Mouse (Mus musculus) spleen, embryonic (tissue): ENCODE data around the gene Gm20449.
"Not testable (repeated sequence)": the region's sequence is repeated elsewhere in the genome, so short reads cannot be mapped to it uniquely, and the experiment has no call there.

Experiments
- CTCF ChIA-PET: fragments of 350-600 bp; sonication (Branson Sonifier 250); formaldehyde crosslinking; loops from one replicate; lab custom pipeline; 2022; lab: Charles Lee

Gm20449 gene

GRCm38 (mm10) chr7:41499389-41500049 lies at the start of gene Gm20449, which contains the start of gene AW146154:
Gene Gm20449, minus strand, starts transcription at chr7:41499417.
Gene AW146154, minus strand, starts transcription at chr7:41499890.
- CTCF ChIA-PET: interaction anchor here (0.5 kb wide), 1 partner anchor 567 kb away, joined by 3 read pairs; no protein-coding TSS in a partner anchor

- CTCF ChIA-PET: no interaction called here
These were observed 13.5 kb upstream of the Gm20449 start for GRCm38 (mm10) chr7:41512672-41513071.

GRCm38 (mm10) chr7:41512207-41512606 lies 13.0 kb upstream of the Gm20449 start:
- CTCF ChIA-PET: no interaction called here

DNA sequence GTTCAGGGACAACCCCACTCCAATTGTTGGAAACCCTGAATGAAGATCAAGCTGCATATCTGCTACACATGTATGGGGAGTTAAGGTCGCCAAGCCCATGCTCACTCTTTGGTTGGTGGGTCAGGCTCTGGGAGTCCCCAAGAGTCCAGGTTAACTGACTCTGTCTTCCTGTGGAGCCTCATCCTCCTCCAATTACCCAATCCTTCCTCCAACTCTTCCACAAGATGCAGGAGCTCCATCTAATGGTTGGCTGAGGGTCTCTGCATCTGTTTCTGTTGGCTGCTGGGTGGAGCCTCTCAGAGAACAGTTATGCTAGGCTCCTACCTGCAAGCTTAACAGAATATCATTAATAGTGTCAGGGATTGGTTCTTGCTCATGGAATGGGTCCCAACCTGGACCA lies 3.2 kb upstream of the Gm20449 start:
- CTCF ChIA-PET: no interaction called here

DNA sequence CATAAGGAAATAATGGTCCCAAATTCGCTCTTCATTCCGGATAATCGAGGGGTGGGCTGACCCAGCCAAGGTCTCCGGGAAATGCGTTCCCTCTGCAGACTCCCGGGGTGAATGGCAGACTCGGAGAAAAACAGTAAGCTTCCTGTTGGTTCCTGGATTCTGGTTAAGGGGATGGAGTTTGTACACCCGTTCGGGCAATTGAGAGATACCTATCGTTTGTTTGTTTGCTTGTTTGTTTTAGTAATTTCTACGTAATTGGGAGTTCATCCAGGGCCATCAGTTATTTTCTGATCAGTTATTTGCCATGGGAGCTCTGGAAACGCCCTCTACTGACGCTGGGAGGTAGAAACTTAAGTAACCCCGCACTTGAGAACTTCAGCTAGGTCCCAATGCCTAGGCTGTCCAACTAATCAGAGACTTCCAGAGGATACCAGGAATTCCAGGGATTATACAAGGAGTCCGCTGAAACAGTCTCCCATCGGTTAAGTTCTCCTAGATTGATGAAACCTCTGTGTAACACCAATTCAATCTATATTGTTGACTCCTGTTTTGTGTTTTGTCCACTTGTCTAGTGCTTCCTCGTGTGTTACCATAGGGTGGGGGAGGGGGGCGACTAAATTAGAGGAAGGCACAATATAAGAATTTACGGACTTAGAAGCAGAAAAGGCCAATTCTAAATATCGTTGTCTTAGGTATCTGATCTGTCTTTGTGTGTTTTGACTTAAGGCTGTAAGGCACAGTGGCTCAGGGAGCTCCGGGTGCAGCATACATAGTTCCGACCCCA lies 1.1 kb upstream of the Gm20449 start:
- CTCF ChIA-PET: interaction anchor here (0.5 kb wide), 1 partner anchor 568 kb away, joined by 3 read pairs; no protein-coding TSS in a partner anchor

DNA sequence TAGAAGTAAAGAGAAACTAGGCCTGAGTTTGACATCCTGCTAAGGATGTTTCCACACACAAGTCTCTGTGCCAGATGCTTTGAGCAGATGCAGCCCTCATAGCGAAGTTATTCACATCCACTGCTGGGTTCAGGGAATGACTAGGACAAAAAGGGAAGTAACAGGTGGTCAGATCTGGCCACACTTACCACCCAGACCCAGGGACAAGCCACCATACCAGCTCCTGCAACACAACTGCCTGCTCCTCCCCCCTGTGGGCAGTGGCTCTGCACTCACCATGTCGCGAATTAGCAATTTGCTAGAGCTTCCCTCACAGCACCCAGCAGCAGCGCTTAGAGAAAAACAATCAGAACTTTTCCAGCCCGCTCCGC lies 214 bp downstream of the Gm20449 start:
- CTCF ChIA-PET: not testable (repeated sequence)

- CTCF ChIA-PET: not testable (repeated sequence)
These were observed 753 bp downstream of the Gm20449 start for GRCm38 (mm10) chr7:41498464-41498863.

GRCm38 (mm10) chr7:41497871-41498270 lies 1.3 kb downstream of the Gm20449 start:
- CTCF ChIA-PET: no interaction called here

GRCm38 (mm10) chr7:41451864-41452263 lies 47.4 kb downstream of the Gm20449 start:
- CTCF ChIA-PET: no interaction called here

DNA sequence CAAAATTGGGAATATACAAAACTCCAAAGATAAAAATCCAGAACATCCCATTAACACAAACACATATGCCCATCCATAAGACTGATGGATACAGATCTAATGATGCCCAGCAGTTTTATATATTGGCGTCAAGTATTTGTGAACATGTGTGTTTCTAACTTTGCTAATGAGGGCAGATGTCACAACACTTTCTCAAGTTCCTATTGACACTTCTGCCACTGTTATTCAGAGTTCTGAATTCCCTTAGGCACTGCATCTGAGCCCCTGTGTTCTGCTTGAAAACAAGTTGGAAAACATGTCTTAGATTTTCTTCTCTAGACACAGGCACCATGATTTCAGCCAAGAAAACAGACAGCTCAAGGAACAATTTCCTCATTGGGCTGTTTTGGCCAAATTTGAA lies 50.6 kb downstream of the Gm20449 start, which contains the start of gene Vmn2r57:
Vmn2r57 (minus strand) TSS at position 101 of the 400 bp plus-strand sequence.
- CTCF ChIA-PET: not testable (repeated sequence)

DNA sequence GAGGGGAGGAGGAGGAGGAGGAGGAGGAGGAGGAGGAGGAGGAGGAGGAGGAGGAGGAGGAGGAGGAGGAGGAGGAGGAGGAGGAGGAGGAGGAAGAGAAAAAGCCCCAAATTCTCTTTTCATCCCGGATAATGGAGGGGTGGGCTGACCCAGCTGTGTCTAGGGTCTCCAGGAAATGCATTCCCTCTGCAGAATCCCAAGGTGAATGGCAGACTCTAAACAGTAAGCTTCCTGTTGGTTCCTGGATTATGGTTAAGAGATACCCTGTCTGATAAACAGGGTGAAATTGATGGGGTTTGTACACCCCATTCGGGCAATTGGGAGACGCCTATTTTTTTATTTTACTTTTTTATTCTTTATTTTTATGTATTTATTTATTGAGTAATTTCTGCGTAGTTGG lies 105.1 kb downstream of the Gm20449 start:
- CTCF ChIA-PET: no interaction called here

DNA sequence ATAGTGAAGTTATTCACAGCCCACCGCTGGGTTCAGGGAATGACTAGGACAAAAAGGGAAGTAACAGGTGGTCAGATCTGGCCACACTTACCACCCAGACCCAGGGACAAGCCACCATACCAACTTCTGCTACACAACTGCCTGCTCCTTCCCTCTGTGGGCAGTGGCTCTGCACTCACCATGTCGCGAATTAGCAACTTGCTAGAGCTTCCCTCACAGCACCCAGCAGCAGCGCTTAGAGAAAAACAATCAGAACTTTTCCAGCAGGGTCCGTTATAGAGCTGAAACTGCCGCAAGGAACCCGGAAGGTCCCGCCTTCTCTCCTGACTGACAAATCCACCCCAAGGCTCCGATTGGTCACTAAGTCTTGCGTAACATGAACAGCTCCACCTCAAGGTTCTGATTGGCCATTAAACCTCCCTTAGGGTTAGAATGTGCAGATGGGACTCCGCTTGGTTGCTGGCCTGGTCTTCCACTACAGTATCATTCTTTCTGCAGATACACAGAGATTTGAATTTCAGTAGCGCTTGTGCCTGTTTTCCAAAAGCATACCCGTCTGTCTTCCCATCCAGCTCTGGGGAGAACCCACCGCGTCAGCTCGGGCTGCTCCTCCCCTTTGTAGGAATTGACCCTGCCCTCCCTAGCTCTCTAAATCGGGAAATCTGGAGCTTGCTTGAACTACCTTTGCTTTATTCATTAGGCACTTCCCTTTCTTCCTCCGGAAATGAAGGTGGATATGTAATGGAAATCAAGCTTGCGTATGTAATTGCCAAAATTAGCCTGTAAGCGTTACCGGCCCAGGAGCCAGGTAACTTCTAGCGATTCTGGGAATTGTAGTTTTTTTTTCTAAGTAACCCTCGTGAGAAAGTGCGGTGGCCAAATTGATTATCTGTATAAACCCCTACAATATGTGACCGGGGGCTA lies 105.9 kb downstream of the Gm20449 start, which contains the start of gene AI987944:
AI987944 (minus strand) TSS at position 332 of the 924 bp plus-strand sequence.
- CTCF ChIA-PET: interaction anchor here (0.5 kb wide), 1 partner anchor 241 kb away, joined by 3 read pairs; no protein-coding TSS in a partner anchor
